Mouse (Mus musculus) myocyte (in vitro differentiated cells): ENCODE measurements around the gene Nfkbil1. TPM values are rescaled to one million over a fixed set of nuclear protein-coding genes. Genes with fewer than 3 reads are reported as not detected.

ENCODE experiments used
- H3K27me3 ChIP-seq: one replicate; pipeline ENCODE4 v1.6.1; 2011; ENCODE audit not compliant: control insufficient read depth, insufficient read depth, insufficient read length
- H3K36me3 ChIP-seq: one replicate; pipeline ENCODE4 v1.6.1; 2011; ENCODE audit not compliant: control insufficient read depth, insufficient read depth
- H3K4me2 ChIP-seq: one replicate; pipeline ENCODE4 v1.6.1; 2011; ENCODE audit warnings: low read depth, control low read depth
- H3K4me3 ChIP-seq: one replicate; pipeline ENCODE4 v1.5.1; 2011; ENCODE audit warnings: mild to moderate bottlenecking, control low read depth, moderate library complexity
- H3K79me2 ChIP-seq: one replicate; pipeline ENCODE4 v1.6.1; 2011; ENCODE audit not compliant: control insufficient read depth, insufficient read depth
- H3ac ChIP-seq: one replicate; pipeline ENCODE4 v1.6.1; 2011; ENCODE audit not compliant: control insufficient read depth, insufficient read length
- CEBPB ChIP-seq: IDR thresholded peaks from 2 replicates; pipeline ENCODE4 v1.6.1; 2011; ENCODE audit warnings: mild to moderate bottlenecking, moderate library complexity; ENCODE audit not compliant: poor library complexity, insufficient read depth, severe bottlenecking
- E2F4 ChIP-seq: IDR thresholded peaks from one replicate; pipeline ENCODE4 v1.6.1; 2011; ENCODE audit warnings: mild to moderate bottlenecking, control low read depth, moderate library complexity; ENCODE audit not compliant: insufficient read depth
- MAX ChIP-seq: IDR thresholded peaks from one replicate; pipeline ENCODE4 v1.6.1; 2011; ENCODE audit warnings: low read depth, mild to moderate bottlenecking, control low read depth
- MYOD1 ChIP-seq, 3 experiments: IDR thresholded peaks; one replicate each; pipeline ENCODE4 v1.6.1; 2011; ENCODE audit warnings: control low read depth in 2 of 3, low read depth in 2 of 3, mild to moderate bottlenecking in 2 of 3, moderate library complexity in 1 of 3; ENCODE audit not compliant: insufficient read length in 2 of 3, control insufficient read depth in 1 of 3
- MYOG ChIP-seq, 3 experiments: IDR thresholded peaks; one replicate each; pipeline ENCODE4 v1.6.1; 2011; ENCODE audit warnings: control low read depth in 2 of 3, low read depth in 2 of 3, mild to moderate bottlenecking in 2 of 3; ENCODE audit not compliant: insufficient read length in 2 of 3, control insufficient read depth in 1 of 3, insufficient read depth in 1 of 3
- POLR2A ChIP-seq: IDR thresholded peaks from one replicate; pipeline ENCODE4 v1.6.1; 2011; ENCODE audit warnings: low read depth, mild to moderate bottlenecking, control low read depth, moderate library complexity; ENCODE audit not compliant: insufficient read length
- POLR2AphosphoS2 ChIP-seq: IDR thresholded peaks from one replicate; pipeline ENCODE4 v1.6.1; 2011; ENCODE audit warnings: low read depth, control low read depth; ENCODE audit not compliant: insufficient read length
- REST ChIP-seq: IDR thresholded peaks from one replicate; pipeline ENCODE4 v1.6.1; 2011; ENCODE audit warnings: mild to moderate bottlenecking, control low read depth, moderate library complexity; ENCODE audit not compliant: insufficient read depth, insufficient read length
- SRF ChIP-seq: IDR thresholded peaks from one replicate; pipeline ENCODE4 v1.6.1; 2011; ENCODE audit warnings: low read depth; ENCODE audit not compliant: control insufficient read depth, insufficient read length
- TCF12 ChIP-seq: IDR thresholded peaks from one replicate; pipeline ENCODE4 v1.6.1; 2011; ENCODE audit warnings: mild to moderate bottlenecking, control low read depth; ENCODE audit not compliant: poor library complexity, insufficient read depth, severe bottlenecking
- TCF3 ChIP-seq: IDR thresholded peaks from one replicate; pipeline ENCODE4 v1.6.1; 2011; ENCODE audit warnings: low read depth, control low read depth; ENCODE audit not compliant: insufficient read length
- USF1 ChIP-seq: IDR thresholded peaks from one replicate; pipeline ENCODE4 v1.6.1; 2011; ENCODE audit warnings: low read depth, mild to moderate bottlenecking, control low read depth, moderate library complexity
- polyA plus RNA-seq: library from polyadenylated mRNA; unstranded; fragments of >200 nt; fragmentation: generic; extraction: Trizol; gene quantifications from one replicate; pipeline ENCODE4 v1.2.1, GENCODE M21; 2012; ENCODE audit warnings: missing spikeins

Nfkbil1 gene
- polyA plus RNA-seq, 1 experiment = 27.1 TPM

DNA sequence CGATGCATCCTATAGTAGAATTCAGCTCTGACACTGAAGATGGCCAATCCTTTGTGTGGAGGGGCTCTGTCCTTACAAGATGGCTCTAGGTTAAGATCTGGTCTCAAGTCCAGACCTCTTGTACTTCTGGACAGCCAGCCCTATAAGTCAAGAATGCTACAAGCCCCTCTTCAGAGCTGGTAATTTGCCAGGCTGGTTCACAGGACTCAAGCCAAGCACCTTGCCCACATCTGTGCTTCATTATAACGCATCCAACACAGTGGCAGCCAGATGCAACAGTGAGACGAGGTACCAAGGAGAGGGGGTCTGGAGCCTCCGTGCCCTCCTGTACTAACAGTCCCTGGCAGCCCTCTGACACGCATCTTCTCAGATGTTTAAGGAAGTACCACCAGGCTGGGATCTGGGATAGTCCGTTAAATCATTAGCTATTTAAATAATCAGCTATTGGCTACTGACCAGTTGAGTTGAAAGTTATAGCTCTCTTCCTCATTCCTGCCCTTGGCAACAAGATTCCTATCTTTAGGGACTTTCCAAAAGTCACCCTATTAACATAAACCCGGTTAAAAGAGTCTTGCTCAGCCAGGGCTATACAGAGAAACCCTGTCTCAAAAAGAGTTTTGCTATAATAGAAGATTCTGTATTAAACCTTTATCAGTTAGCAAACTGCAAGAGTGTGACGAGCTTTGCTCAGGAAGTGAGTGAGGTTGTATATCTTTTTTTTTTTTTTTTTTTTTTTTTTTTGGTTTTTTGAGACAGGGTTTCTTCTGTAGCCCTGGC is 61.2 kb downstream of the Nfkbil1 start:
- H3ac ChIP-seq = no peak overlapping the region
- no peak for TF ChIP-seq MAX
- H3K27me3 ChIP-seq = no peaks in the 10 kb centered on the region
- H3K4me2 ChIP-seq = no peak overlapping the region
- no peaks in the 10 kb centered on the region for H3K36me3 ChIP-seq
- H3K4me3 ChIP-seq = no peak overlapping the region
- no peaks in the 10 kb centered on the region for H3K79me2 ChIP-seq

DNA sequence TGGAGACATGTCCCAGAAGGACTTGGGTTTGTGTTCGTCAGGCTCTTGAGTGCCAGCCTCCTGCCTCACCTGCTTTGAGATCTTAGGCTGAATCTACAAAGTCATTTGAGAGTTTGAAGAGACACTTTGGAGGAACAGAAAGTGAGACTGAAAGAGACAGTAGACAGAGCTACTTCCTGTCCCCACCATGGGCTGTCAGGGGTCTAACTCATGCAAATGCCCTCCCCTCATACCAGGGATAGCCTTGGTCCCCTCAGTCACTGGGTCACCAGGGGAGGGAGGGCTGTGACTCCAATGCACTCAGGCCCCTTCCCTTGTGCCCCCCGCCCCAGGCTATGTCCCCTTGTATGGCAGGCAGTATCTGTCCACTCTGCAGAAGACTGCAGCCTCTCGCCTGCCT is 62.3 kb downstream of the Nfkbil1 start:
- TF ChIP-seq MAX (no peak), SRF (no peak), USF1 (no peak), POLR2A (no peak), TCF3 (no peak), CEBPB (no peak), MYOG (IDR thresholded peaks at IDR 0.05; ENCODE audit: control insufficient read depth in 1 of 3, insufficient read depth in 1 of 3, insufficient read length in 2 of 3, low read depth in 2 of 3) (no peak), MYOD1 (IDR thresholded peaks at IDR 0.05; ENCODE audit: control insufficient read depth in 1 of 3, insufficient read length in 2 of 3, low read depth in 2 of 3) (no peak), E2F4 (no peak), POLR2AphosphoS2 (no peak), REST (no peak), TCF12 (no peak)
- Histone ChIP-seq H3K36me3 (no peaks in the 10 kb centered on the region), H3K4me2 (no peak overlapping the region)

GRCm38 (mm10) chr17:35172445-35173234 is 63.0 kb downstream of the Nfkbil1 start:
- Histone ChIP-seq H3K4me3 (no peak overlapping the region), H3K79me2 (no peaks in the 10 kb centered on the region), H3K36me3 (no peaks in the 10 kb centered on the region), H3K4me2 (no peak overlapping the region), H3ac (no peak overlapping the region), H3K27me3 (no peaks in the 10 kb centered on the region)
- TF ChIP-seq TCF3 (no peak), E2F4 (no peak), TCF12 (no peak), MAX (no peak), SRF (no peak), POLR2A (no peak), CEBPB (no peak), MYOG (IDR thresholded peaks at IDR 0.05; ENCODE audit: control insufficient read depth in 1 of 3, insufficient read depth in 1 of 3, insufficient read length in 2 of 3, low read depth in 2 of 3) (no peak), REST (no peak), MYOD1 (IDR thresholded peaks at IDR 0.05; ENCODE audit: control insufficient read depth in 1 of 3, insufficient read length in 2 of 3, low read depth in 2 of 3) (no peak), USF1 (no peak), POLR2AphosphoS2 (no peak)

More for the DNA sequence above, 62.3 kb downstream of the Nfkbil1 start:
- H3K4me3 ChIP-seq = no peak overlapping the region
- H3ac ChIP-seq = no peak overlapping the region
- no peaks in the 10 kb centered on the region for H3K27me3 ChIP-seq
- no peaks in the 10 kb centered on the region for H3K79me2 ChIP-seq

Other genes with a start within 250 kb of the Nfkbil1 start
- 208 TPM for gene Vars, start 234.8 kb downstream of the Nfkbil1 start, polyA plus RNA-seq
- gene Vwa7, start 219.2 kb downstream of the Nfkbil1 start, polyA plus RNA-seq = 0.05 TPM
- gene Sapcd1, start 207.8 kb downstream of the Nfkbil1 start, polyA plus RNA-seq = 0.14 TPM
- 2.1 TPM for gene Msh5, start 189.0 kb downstream of the Nfkbil1 start, polyA plus RNA-seq
- gene Clic1, start 185.8 kb downstream of the Nfkbil1 start, polyA plus RNA-seq = 412 TPM
- 101 TPM for gene Ddah2, start 176.8 kb downstream of the Nfkbil1 start, polyA plus RNA-seq
- gene Ly6g6c, start 170.4 kb downstream of the Nfkbil1 start, polyA plus RNA-seq = 0.18 TPM
- gene Mpig6b, start 169.6 kb downstream of the Nfkbil1 start, polyA plus RNA-seq = not detected
- gene Ly6g6e, start 158.9 kb downstream of the Nfkbil1 start, polyA plus RNA-seq = not detected
- not detected for gene Ly6g6d, start 157.7 kb downstream of the Nfkbil1 start, polyA plus RNA-seq
- not detected for gene Ly6g6f, start 150.2 kb downstream of the Nfkbil1 start, polyA plus RNA-seq
- 64.7 TPM for gene Abhd16a, start 146.5 kb downstream of the Nfkbil1 start, polyA plus RNA-seq
- gene Ly6g5c, start 127.5 kb downstream of the Nfkbil1 start, polyA plus RNA-seq = not detected
- gene Ly6g5b, start 120.4 kb downstream of the Nfkbil1 start, polyA plus RNA-seq = 0.11 TPM
- 17.4 TPM for gene Gpank1, start 114.3 kb downstream of the Nfkbil1 start, polyA plus RNA-seq
- 320 TPM for gene Csnk2b, start 113.7 kb downstream of the Nfkbil1 start, polyA plus RNA-seq
- gene D17H6S53E, start 109.4 kb downstream of the Nfkbil1 start, polyA plus RNA-seq = 12.8 TPM
- 0.18 TPM for gene Apom, start 103.7 kb downstream of the Nfkbil1 start, polyA plus RNA-seq
- 271 TPM for gene Bag6, start 100.6 kb downstream of the Nfkbil1 start, polyA plus RNA-seq
- gene Prrc2a, start 70.9 kb downstream of the Nfkbil1 start, polyA plus RNA-seq = 153 TPM
- gene Aif1, start 59.7 kb downstream of the Nfkbil1 start, polyA plus RNA-seq = not detected
- 4.3 TPM for gene Lst1, start 47.4 kb downstream of the Nfkbil1 start, polyA plus RNA-seq
- 0.05 TPM for gene Ltb, start 41.4 kb downstream of the Nfkbil1 start, polyA plus RNA-seq
- 0.05 TPM for gene Tnf, start 33.8 kb downstream of the Nfkbil1 start, polyA plus RNA-seq
- gene Lta, start 30.4 kb downstream of the Nfkbil1 start, polyA plus RNA-seq = 0.26 TPM
- gene Gm16181, start 15.0 kb downstream of the Nfkbil1 start, polyA plus RNA-seq = 0.18 TPM
- 2.0 TPM for gene Atp6v1g2, start 2.1 kb downstream of the Nfkbil1 start, polyA plus RNA-seq
- 268 TPM for gene Ddx39b, start 6.0 kb upstream of the Nfkbil1 start, polyA plus RNA-seq
- gene H2-D1, start 26.9 kb upstream of the Nfkbil1 start, polyA plus RNA-seq = 38.3 TPM
- 6.6 TPM for gene H2-Q1, start 84.6 kb upstream of the Nfkbil1 start, polyA plus RNA-seq
- 0.17 TPM for gene H2-Q2, start 106.5 kb upstream of the Nfkbil1 start, polyA plus RNA-seq
- 8.3 TPM for gene H2-Q4, start 143.8 kb upstream of the Nfkbil1 start, polyA plus RNA-seq
- gene H2-Q6, start 189.1 kb upstream of the Nfkbil1 start, polyA plus RNA-seq = not detected
- 0.06 TPM for gene H2-Q7, start 203.4 kb upstream of the Nfkbil1 start, polyA plus RNA-seq
- gene H2-Q10, start 234.3 kb upstream of the Nfkbil1 start, polyA plus RNA-seq = 0.02 TPM